Mouse (Mus musculus): ENCODE results near the gene Rasgef1b. TPM values are rescaled to one million over a fixed set of nuclear protein-coding genes. Genes with fewer than 3 reads are reported as not detected.

Gene Rasgef1b
- total and polyA plus RNA-seq, 3 experiments, result 0.17 to 0.26 (median 0.21) TPM

DNA sequence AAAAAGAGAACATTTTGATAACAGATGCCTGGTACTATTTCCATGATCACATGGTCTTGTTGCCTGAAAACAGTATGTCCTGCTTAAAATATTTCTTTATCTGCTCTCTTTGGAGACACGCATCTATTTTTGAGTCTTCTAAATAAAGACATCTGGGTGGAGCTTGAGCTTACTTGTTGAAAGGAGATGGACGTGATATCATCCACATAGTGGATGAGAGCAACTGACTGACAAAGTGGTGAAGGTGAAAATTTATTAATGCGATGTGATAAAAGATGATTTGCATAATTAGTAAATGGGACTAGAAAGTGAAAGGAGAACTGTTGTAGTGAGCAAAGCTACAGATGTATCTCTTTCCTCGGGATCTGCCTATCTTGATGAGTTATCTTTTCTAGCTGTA lies 257.1 kb downstream of the Rasgef1b start:
- no peak overlapping the region for H3K9ac ChIP-seq (ENCODE audit: insufficient read depth, low read depth)
- H3K4me2 ChIP-seq (ENCODE audit: insufficient read depth, low read depth, poor library complexity, severe bottlenecking), result no peak overlapping the region
- no peaks in the 10 kb centered on the region for H3K9me3 ChIP-seq (replicated peaks; ENCODE audit: low read length)
- H3K27me3 ChIP-seq (replicated peaks), result no peaks in the 10 kb centered on the region
- no peaks in the 10 kb centered on the region for H3K79me2 ChIP-seq (replicated peaks; ENCODE audit: control insufficient read depth, extremely low read depth, insufficient read depth, poor library complexity, severe bottlenecking)
- no peak for DNase-seq (ENCODE audit: extremely low read depth)
- H3K4me3 ChIP-seq (replicated peaks in 1 of 3; ENCODE audit: low read depth in 2 of 3, low read length in 2 of 3, poor library complexity in 1 of 3), result no peak overlapping the region
- no peak for TF ChIP-seq MAZ (IDR thresholded peaks at IDR 0.05; ENCODE audit: low read depth, low read length)
- no peak for TF ChIP-seq PAX5 (IDR thresholded peaks at IDR 0.05; ENCODE audit: low read length)
- TF ChIP-seq USF1 (IDR thresholded peaks at IDR 0.05; ENCODE audit: low read depth, low read length), result no peak
- H3K4me1 ChIP-seq (ENCODE audit: control insufficient read depth in 1 of 2, insufficient read depth in 2 of 2), result peaks cover 0 to 12% of the 10 kb centered on the region in 2 experiments; a peak in 2 of 4 replicates
- no peaks in the 10 kb centered on the region for H3K36me3 ChIP-seq (replicated peaks in 1 of 2; ENCODE audit: control insufficient read depth in 1 of 2, insufficient read depth in 1 of 2, low read length in 1 of 2)
- H3K27ac ChIP-seq (ENCODE audit: insufficient read depth, low read depth), result no peak overlapping the region
- dilution Hi-C loops (cut with MboI; ENCODE audit: extremely low pct_ligation_motif_present, extremely low pct_unique_long_range_greater_than_20kb, low sequenced_read_pairs) (no loop called here), in situ Hi-C loops (cut with MboI; ENCODE audit: low pct_ligation_motif_present, low pct_unique_long_range_greater_than_20kb, low sequenced_read_pairs) (no loop called here)

DNA sequence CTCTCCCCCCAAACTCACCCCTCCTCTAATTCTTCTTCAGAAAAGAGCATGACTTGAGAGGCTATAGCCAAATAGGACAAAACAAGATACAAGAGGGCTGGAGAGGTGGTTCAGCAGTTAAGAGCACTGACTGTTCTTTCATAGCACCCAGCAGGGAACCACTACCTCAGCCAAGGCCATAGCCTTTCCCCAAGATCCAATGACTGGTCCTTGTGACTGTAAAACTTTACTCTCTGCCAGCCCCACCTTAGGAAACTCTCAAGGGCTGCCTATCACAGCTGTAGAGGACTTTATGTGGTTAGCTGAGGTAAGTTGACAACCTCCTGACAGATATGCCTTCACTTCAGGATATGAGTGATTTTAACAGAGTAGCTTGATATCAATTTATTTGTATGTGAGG lies 258.3 kb downstream of the Rasgef1b start:
- Histone ChIP-seq H3K9me3 (replicated peaks; ENCODE audit: low read length) (no peaks in the 10 kb centered on the region), H3K4me1 (ENCODE audit: control insufficient read depth in 1 of 2, insufficient read depth in 2 of 2) (peaks cover 0 to 12% of the 10 kb centered on the region in 2 experiments; a peak in 2 of 4 replicates), H3K9ac (ENCODE audit: insufficient read depth, low read depth) (no peak overlapping the region), H3K4me2 (ENCODE audit: insufficient read depth, low read depth, poor library complexity, severe bottlenecking) (no peak overlapping the region), H3K27me3 (replicated peaks) (no peaks in the 10 kb centered on the region), H3K36me3 (replicated peaks in 1 of 2; ENCODE audit: control insufficient read depth in 1 of 2, insufficient read depth in 1 of 2, low read length in 1 of 2) (no peaks in the 10 kb centered on the region), H3K27ac (ENCODE audit: insufficient read depth, low read depth) (no peak overlapping the region), H3K4me3 (replicated peaks in 1 of 3; ENCODE audit: low read depth in 2 of 3, low read length in 2 of 3, poor library complexity in 1 of 3) (no peak overlapping the region), H3K79me2 (replicated peaks; ENCODE audit: control insufficient read depth, extremely low read depth, insufficient read depth, poor library complexity, severe bottlenecking) (no peaks in the 10 kb centered on the region)
- in situ Hi-C loops (cut with MboI; ENCODE audit: low pct_ligation_motif_present, low pct_unique_long_range_greater_than_20kb, low sequenced_read_pairs) (no loop called here), dilution Hi-C loops (cut with MboI; ENCODE audit: extremely low pct_ligation_motif_present, extremely low pct_unique_long_range_greater_than_20kb, low sequenced_read_pairs) (no loop called here)
- no peak for DNase-seq (ENCODE audit: extremely low read depth)
- TF ChIP-seq ZKSCAN1 (IDR thresholded peaks at IDR 0.05; ENCODE audit: borderline replicate concordance, low read depth, low read length), result no peak
- no peak for TF ChIP-seq JUN (IDR thresholded peaks at IDR 0.05; ENCODE audit: insufficient read depth, low read depth, low read length)
- no peak for TF ChIP-seq SIN3A (IDR thresholded peaks at IDR 0.05; ENCODE audit: low read length)
- TF ChIP-seq E2F4 (IDR thresholded peaks at IDR 0.05; ENCODE audit: insufficient replicate concordance, low read depth, low read length), result no peak
- TF ChIP-seq ETS1 (conservative IDR thresholded peaks at IDR 0.05; ENCODE audit: low read depth, low read length), result no peak
- TF ChIP-seq TBP (conservative IDR thresholded peaks at IDR 0.05; ENCODE audit: low read depth, low read length), result no peak
- TF ChIP-seq RCOR1 (conservative IDR thresholded peaks at IDR 0.05; ENCODE audit: low read depth, low read length), result no peak

DNA sequence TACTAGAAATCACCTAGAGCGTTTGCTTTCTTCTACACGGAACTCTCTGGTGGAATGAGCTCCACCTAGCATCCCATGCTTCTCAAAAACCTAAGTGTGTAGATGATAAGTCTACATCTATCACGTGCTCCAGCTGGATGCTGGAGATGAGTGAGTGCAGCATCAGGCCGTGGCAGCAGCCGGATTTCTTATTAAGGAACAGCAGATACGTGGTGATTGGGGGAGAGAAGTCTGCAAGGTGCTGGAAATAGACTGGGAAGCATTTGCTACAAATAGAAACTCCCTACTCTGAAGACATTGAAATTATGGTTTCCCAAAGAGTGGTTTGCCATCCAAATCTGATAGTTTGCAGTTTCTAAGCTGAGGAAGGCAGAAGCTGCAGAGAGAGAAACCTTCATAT lies 269.9 kb downstream of the Rasgef1b start:
- Histone ChIP-seq H3K9ac (ENCODE audit: insufficient read depth, low read depth) (no peak overlapping the region), H3K4me3 (replicated peaks in 1 of 3; ENCODE audit: low read depth in 2 of 3, low read length in 2 of 3, poor library complexity in 1 of 3) (no peak overlapping the region), H3K36me3 (replicated peaks in 1 of 2; ENCODE audit: control insufficient read depth in 1 of 2, insufficient read depth in 1 of 2, low read length in 1 of 2) (no peaks in the 10 kb centered on the region), H3K27ac (ENCODE audit: insufficient read depth, low read depth) (no peak overlapping the region), H3K4me1 (ENCODE audit: control insufficient read depth in 1 of 2, insufficient read depth in 2 of 2) (peaks cover 0 to 8% of the 10 kb centered on the region in 2 experiments; a peak in 2 of 4 replicates), H3K9me3 (replicated peaks; ENCODE audit: low read length) (peaks cover 3% of the 10 kb centered on the region), H3K4me2 (ENCODE audit: insufficient read depth, low read depth, poor library complexity, severe bottlenecking) (no peak overlapping the region), H3K79me2 (replicated peaks; ENCODE audit: control insufficient read depth, extremely low read depth, insufficient read depth, poor library complexity, severe bottlenecking) (no peaks in the 10 kb centered on the region), H3K27me3 (replicated peaks) (no peaks in the 10 kb centered on the region)
- in situ Hi-C loops (cut with MboI; ENCODE audit: low pct_ligation_motif_present, low pct_unique_long_range_greater_than_20kb, low sequenced_read_pairs), result no loop called here
- no peak for DNase-seq (ENCODE audit: extremely low read depth)
- dilution Hi-C loops (cut with MboI; ENCODE audit: extremely low pct_ligation_motif_present, extremely low pct_unique_long_range_greater_than_20kb, low sequenced_read_pairs), result no loop called here
- TF ChIP-seq JUND (conservative IDR thresholded peaks at IDR 0.05; ENCODE audit: low read depth, low read length) (no peak), HCFC1 (IDR thresholded peaks at IDR 0.05; ENCODE audit: low read depth, low read length) (no peak), TCF12 (IDR thresholded peaks at IDR 0.05; ENCODE audit: low read depth, low read length) (no peak)
